Mouse (Mus musculus): Measurements from ENCODE around the gene Lhx8. TPM values are rescaled to one million over a fixed set of nuclear protein-coding genes. Genes with fewer than 3 reads are reported as not detected.

Lhx8 gene
- total and polyA plus RNA-seq, 3 experiments, result not detected

DNA sequence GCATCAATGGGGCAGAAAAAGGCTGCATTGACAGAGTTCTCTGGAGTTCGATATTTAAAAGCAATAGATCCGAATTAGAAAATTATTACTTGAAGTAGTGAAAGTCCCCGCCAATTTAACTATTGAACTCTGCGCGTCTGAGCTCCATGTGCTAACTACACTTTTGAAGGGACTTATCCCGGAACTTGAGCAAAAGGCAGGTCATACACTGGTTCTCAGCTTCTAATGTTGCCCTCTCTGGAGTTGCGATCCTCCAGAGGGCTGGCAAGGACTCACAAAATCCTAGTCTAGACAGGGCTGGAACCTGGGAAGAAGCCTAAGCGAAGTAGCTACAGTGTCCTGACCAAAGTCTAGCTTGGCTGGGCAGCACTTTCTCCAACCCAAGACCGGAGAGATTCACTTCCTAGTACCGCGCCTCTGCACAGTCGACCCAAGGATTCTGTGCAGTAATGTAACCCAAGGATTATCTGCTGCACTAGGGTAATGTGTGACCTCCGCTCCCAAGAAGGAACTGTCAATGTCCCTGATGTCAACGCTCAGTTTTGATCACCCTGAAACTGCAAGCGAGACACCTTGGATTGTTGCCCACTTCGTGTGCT is 3.0 kb upstream of the Lhx8 start (continued):
- no peak for TF ChIP-seq SMC3 (IDR thresholded peaks at IDR 0.05; ENCODE audit: low read depth, low read length)

DNA sequence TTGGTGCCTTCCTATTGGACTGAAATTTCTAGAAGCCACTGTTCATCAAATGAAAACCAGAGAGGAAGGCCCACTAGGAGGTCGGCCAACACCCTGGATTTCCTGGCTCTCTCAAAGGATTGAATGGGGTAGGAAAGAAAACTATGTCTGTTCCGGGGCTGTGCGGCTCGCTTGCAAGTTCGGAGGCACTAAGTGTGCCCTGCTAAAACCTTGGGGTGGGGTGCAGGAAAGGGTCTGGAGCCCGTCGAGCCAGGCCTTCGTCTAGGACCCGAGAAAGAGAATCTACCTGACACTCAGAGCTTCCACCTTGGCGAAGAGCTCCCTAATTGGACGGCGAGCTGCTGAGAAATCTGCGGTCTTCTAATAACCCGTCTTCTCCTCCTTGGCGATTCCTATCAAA is 2.5 kb upstream of the Lhx8 start:
- in situ Hi-C loops (cut with MboI; ENCODE audit: low pct_ligation_motif_present, low pct_unique_long_range_greater_than_20kb, low sequenced_read_pairs), result no loop called here
- peaks cover 0 to 7% of the 10 kb centered on the region in 2 experiments; a peak in 2 of 4 replicates for H3K4me1 ChIP-seq (ENCODE audit: control insufficient read depth in 1 of 2, insufficient read depth in 2 of 2)
- no peaks in the 10 kb centered on the region for H3K36me3 ChIP-seq (replicated peaks in 1 of 2; ENCODE audit: control insufficient read depth in 1 of 2, insufficient read depth in 1 of 2, low read length in 1 of 2)
- no peak overlapping the region for H3K27ac ChIP-seq (ENCODE audit: insufficient read depth, low read depth)
- no peak overlapping the region for H3K9ac ChIP-seq (ENCODE audit: insufficient read depth, low read depth)
- TF ChIP-seq MAFK (IDR thresholded peaks at IDR 0.05; ENCODE audit: insufficient replicate concordance, low read length) (no peak), ZC3H11A (IDR thresholded peaks at IDR 0.05; ENCODE audit: low read depth, low read length) (no peak), RCOR1 (conservative IDR thresholded peaks at IDR 0.05; ENCODE audit: low read depth, low read length) (no peak), MEF2A (IDR thresholded peaks at IDR 0.05; ENCODE audit: borderline replicate concordance, low read depth, low read length) (no peak), ZMIZ1 (IDR thresholded peaks at IDR 0.05; ENCODE audit: low read depth, low read length) (no peak), MXI1 (IDR thresholded peaks at IDR 0.05; ENCODE audit: low read depth, low read length) (no peak), UBTF (IDR thresholded peaks at IDR 0.05; ENCODE audit: low read depth, low read length) (no peak), NELFE (IDR thresholded peaks at IDR 0.05; ENCODE audit: low read depth, low read length) (no peak), RAD21 (IDR thresholded peaks at IDR 0.05; ENCODE audit: low read depth, low read length) (no peak), ELF1 (IDR thresholded peaks at IDR 0.05; ENCODE audit: low read depth, low read length) (no peak), ZKSCAN1 (IDR thresholded peaks at IDR 0.05; ENCODE audit: borderline replicate concordance, low read depth, low read length) (no peak), KAT2A (IDR thresholded peaks at IDR 0.05; ENCODE audit: insufficient replicate concordance, low read length) (no peak), POLR2A (IDR thresholded peaks at IDR 0.05; ENCODE audit: low read depth, low read length) (no peak), MYC (IDR thresholded peaks at IDR 0.05; ENCODE audit: low read depth, low read length) (no peak), CTCF (conservative IDR thresholded peaks at IDR 0.05 in 1 of 2, IDR thresholded peaks at IDR 0.05 in 1 of 2; ENCODE audit: low read depth in 2 of 2, low read length in 2 of 2) (no peak)
- DNase-seq (ENCODE audit: extremely low read depth), result no peak
- H3K4me3 ChIP-seq (replicated peaks in 1 of 3; ENCODE audit: low read depth in 2 of 3, low read length in 2 of 3, poor library complexity in 1 of 3), result no peak overlapping the region
- no peaks in the 10 kb centered on the region for H3K79me2 ChIP-seq (replicated peaks; ENCODE audit: control insufficient read depth, extremely low read depth, insufficient read depth, poor library complexity, severe bottlenecking)
- peaks cover 11% of the 10 kb centered on the region for H3K9me3 ChIP-seq (replicated peaks; ENCODE audit: low read length)
- no peak overlapping the region for H3K4me2 ChIP-seq (ENCODE audit: insufficient read depth, low read depth, poor library complexity, severe bottlenecking)
- dilution Hi-C loops (cut with MboI; ENCODE audit: extremely low pct_ligation_motif_present, extremely low pct_unique_long_range_greater_than_20kb, low sequenced_read_pairs), result no loop called here
- H3K27me3 ChIP-seq (replicated peaks), result peaks cover 2% of the 10 kb centered on the region

DNA sequence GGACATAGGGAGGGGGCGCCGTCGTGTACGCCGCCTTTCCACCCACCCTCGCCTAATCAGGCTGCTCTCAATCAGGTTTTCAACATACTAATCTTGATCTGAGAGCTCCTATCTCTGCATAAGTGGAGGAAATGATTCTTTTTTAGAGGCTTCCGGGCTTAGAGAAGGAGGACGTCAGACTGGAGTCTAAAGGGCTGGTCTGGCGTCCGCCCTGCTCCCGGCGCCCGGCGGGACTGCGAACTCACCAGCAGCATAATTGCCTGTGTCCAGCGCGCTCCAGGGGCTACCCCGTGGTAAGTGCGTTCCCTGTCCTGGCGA is 1.7 kb upstream of the Lhx8 start:
- in situ Hi-C loops (cut with MboI; ENCODE audit: low pct_ligation_motif_present, low pct_unique_long_range_greater_than_20kb, low sequenced_read_pairs), result no loop called here
- no peak overlapping the region for H3K4me2 ChIP-seq (ENCODE audit: insufficient read depth, low read depth, poor library complexity, severe bottlenecking)
- H3K4me3 ChIP-seq (replicated peaks in 1 of 3; ENCODE audit: low read depth in 2 of 3, low read length in 2 of 3, poor library complexity in 1 of 3), result no peak overlapping the region
- H3K9ac ChIP-seq (ENCODE audit: insufficient read depth, low read depth), result no peak overlapping the region
- H3K79me2 ChIP-seq (replicated peaks; ENCODE audit: control insufficient read depth, extremely low read depth, insufficient read depth, poor library complexity, severe bottlenecking), result no peaks in the 10 kb centered on the region
- DNase-seq (ENCODE audit: extremely low read depth), result no peak
- no peak overlapping the region for H3K27ac ChIP-seq (ENCODE audit: insufficient read depth, low read depth)
- dilution Hi-C loops (cut with MboI; ENCODE audit: extremely low pct_ligation_motif_present, extremely low pct_unique_long_range_greater_than_20kb, low sequenced_read_pairs), result no loop called here
- no peaks in the 10 kb centered on the region for H3K36me3 ChIP-seq (replicated peaks in 1 of 2; ENCODE audit: control insufficient read depth in 1 of 2, insufficient read depth in 1 of 2, low read length in 1 of 2)
- no peaks in the 10 kb centered on the region; a peak in 1 of 4 replicates for H3K4me1 ChIP-seq (ENCODE audit: control insufficient read depth in 1 of 2, insufficient read depth in 2 of 2)
- peaks cover 13% of the 10 kb centered on the region for H3K9me3 ChIP-seq (replicated peaks; ENCODE audit: low read length)
- no peak for TF ChIP-seq PAX5 (IDR thresholded peaks at IDR 0.05; ENCODE audit: low read length)
- TF ChIP-seq MXI1 (IDR thresholded peaks at IDR 0.05; ENCODE audit: low read depth, low read length), result no peak
- no peak for TF ChIP-seq USF1 (IDR thresholded peaks at IDR 0.05; ENCODE audit: low read depth, low read length)
- TF ChIP-seq BHLHE40 (IDR thresholded peaks at IDR 0.05; ENCODE audit: low read depth, low read length), result no peak
- no peak for TF ChIP-seq ETS1 (conservative IDR thresholded peaks at IDR 0.05; ENCODE audit: low read depth, low read length)
- no peak for TF ChIP-seq NELFE (IDR thresholded peaks at IDR 0.05; ENCODE audit: low read depth, low read length)
- no peak for TF ChIP-seq UBTF (IDR thresholded peaks at IDR 0.05; ENCODE audit: low read depth, low read length)
- no peak for TF ChIP-seq POLR2A (IDR thresholded peaks at IDR 0.05; ENCODE audit: low read depth, low read length)
- TF ChIP-seq MEF2A (IDR thresholded peaks at IDR 0.05; ENCODE audit: borderline replicate concordance, low read depth, low read length), result no peak
- no peak for TF ChIP-seq HCFC1 (IDR thresholded peaks at IDR 0.05; ENCODE audit: low read depth, low read length)
- TF ChIP-seq ZKSCAN1 (IDR thresholded peaks at IDR 0.05; ENCODE audit: borderline replicate concordance, low read depth, low read length), result no peak
- TF ChIP-seq MAX (IDR thresholded peaks at IDR 0.05; ENCODE audit: low read length), result no peak
- no peak for TF ChIP-seq RAD21 (IDR thresholded peaks at IDR 0.05; ENCODE audit: low read depth, low read length)
- TF ChIP-seq CHD1 (IDR thresholded peaks at IDR 0.05; ENCODE audit: low read depth, low read length), result no peak
- no peak for TF ChIP-seq JUN (IDR thresholded peaks at IDR 0.05; ENCODE audit: insufficient read depth, low read depth, low read length)
- no peak for TF ChIP-seq JUND (conservative IDR thresholded peaks at IDR 0.05; ENCODE audit: low read depth, low read length)
- TF ChIP-seq GABPA (IDR thresholded peaks at IDR 0.05; ENCODE audit: insufficient replicate concordance, low read depth, low read length), result no peak
- H3K27me3 ChIP-seq (replicated peaks), result peaks cover 2% of the 10 kb centered on the region
